Mouse (Mus musculus) mouse embryonic stem cell (cell line): Measurements from ENCODE around the gene B230118H07Rik.

Experiments used
- in situ Hi-C, 2 experiments: fragments of 300-500 bp; cut with MboI; formaldehyde crosslinking; loops; 1 replicate in 1 of 2; 3 replicates in 1 of 2; pipeline ENCODE4 v1.14.3; 2019 to 2020; ENCODE audit warnings: low sequenced_read_pairs in 2 of 2, low pct_unique_long_range_greater_than_20kb in 1 of 2, mixed read lengths in 1 of 2; ENCODE audit not compliant: unreplicated experiment in 1 of 2

Gene B230118H07Rik

GRCm38 (mm10) chr2:101598190-101599181 lies 50.8 kb downstream of the B230118H07Rik start:
- in situ Hi-C loops = no loop called here

GRCm38 (mm10) chr2:101597186-101597585 lies 52.1 kb downstream of the B230118H07Rik start:
- in situ Hi-C loops = no loop called here

- in situ Hi-C loops = no loop called here
These were observed 54.7 kb downstream of the B230118H07Rik start for GRCm38 (mm10) chr2:101594681-101595080.

- in situ Hi-C loops = no loop called here
These were observed 56.4 kb downstream of the B230118H07Rik start for GRCm38 (mm10) chr2:101592886-101593285.

GRCm38 (mm10) chr2:101592023-101592841 lies 57.1 kb downstream of the B230118H07Rik start:
- in situ Hi-C loops = no loop called here

GRCm38 (mm10) chr2:101591356-101591755 lies 58.0 kb downstream of the B230118H07Rik start:
- in situ Hi-C loops = no loop called here

- in situ Hi-C loops = no loop called here
These were observed 67.9 kb downstream of the B230118H07Rik start for GRCm38 (mm10) chr2:101581418-101581817.

- in situ Hi-C loops = no loop called here
These were observed 68.4 kb downstream of the B230118H07Rik start for GRCm38 (mm10) chr2:101580977-101581376.

- in situ Hi-C loops = no loop called here
These were observed 68.9 kb downstream of the B230118H07Rik start for GRCm38 (mm10) chr2:101580428-101580827.

- in situ Hi-C loops = no loop called here
These were observed 69.3 kb downstream of the B230118H07Rik start for GRCm38 (mm10) chr2:101580027-101580426.

- in situ Hi-C loops = no loop called here
These were observed 72.1 kb downstream of the B230118H07Rik start for GRCm38 (mm10) chr2:101577243-101577642.

GRCm38 (mm10) chr2:101569230-101569629 lies 80.1 kb downstream of the B230118H07Rik start:
- in situ Hi-C loops = no loop called here

GRCm38 (mm10) chr2:101567490-101567889 lies 81.8 kb downstream of the B230118H07Rik start:
- in situ Hi-C loops = no loop called here

GRCm38 (mm10) chr2:101563776-101564175 lies 85.6 kb downstream of the B230118H07Rik start:
- in situ Hi-C loops = no loop called here

GRCm38 (mm10) chr2:101563206-101563605 lies 86.1 kb downstream of the B230118H07Rik start:
- in situ Hi-C loops = no loop called here

- in situ Hi-C loops = no loop called here
These were observed 89.9 kb downstream of the B230118H07Rik start for GRCm38 (mm10) chr2:101559431-101559830.

- in situ Hi-C loops = no loop called here
These were observed 93.4 kb downstream of the B230118H07Rik start for GRCm38 (mm10) chr2:101555886-101556285.

- in situ Hi-C loops = no loop called here
These were observed 95.5 kb downstream of the B230118H07Rik start for GRCm38 (mm10) chr2:101553851-101554250.

GRCm38 (mm10) chr2:101552301-101552700 lies 97.0 kb downstream of the B230118H07Rik start:
- in situ Hi-C loops = no loop called here
